Mouse (Mus musculus) thymus, adult 2 months (tissue): Measurements from ENCODE around the gene Ifi44. TPM values are rescaled to one million over a fixed set of nuclear protein-coding genes. Genes with fewer than 3 reads are reported as not detected.

ENCODE experiments used
- DNase-seq: peaks from one replicate; pipeline ENCODE4 v3.0.0; 2021
- H3K27ac ChIP-seq: fragments of 200-500 bp; 2 replicates; pipeline ENCODE4 v1.5.1; 2012; ENCODE audit warnings: low read length, control low read depth; ENCODE audit not compliant: control insufficient read depth, insufficient read depth
- H3K27me3 ChIP-seq: fragments of 200-500 bp; 2 replicates; pipeline ENCODE4 v1.6.1; 2012; ENCODE audit warnings: mild to moderate bottlenecking, low read length, moderate library complexity, mixed read lengths; ENCODE audit not compliant: control insufficient read depth, insufficient read depth
- H3K36me3 ChIP-seq: fragments of 200-500 bp; 2 replicates; pipeline ENCODE4 v1.6.1; 2012; ENCODE audit warnings: mild to moderate bottlenecking, low read length, moderate library complexity; ENCODE audit not compliant: control insufficient read depth, insufficient read depth
- H3K4me1 ChIP-seq: fragments of 200-500 bp; replicated peaks from 2 replicates; pipeline ENCODE4 v1.6.1; 2012; ENCODE audit warnings: low read length; ENCODE audit not compliant: control insufficient read depth, insufficient read depth
- H3K4me3 ChIP-seq: fragments of 200-500 bp; 2 replicates; pipeline ENCODE4 v1.5.1; 2012; ENCODE audit warnings: mild to moderate bottlenecking, low read length, control low read depth, moderate library complexity; ENCODE audit not compliant: control insufficient read depth, insufficient read depth
- CTCF ChIP-seq: fragments of 200-500 bp; IDR thresholded peaks from 2 replicates; pipeline ENCODE4 v1.5.1; 2012; ENCODE audit warnings: mild to moderate bottlenecking, control low read depth, low read length, moderate library complexity, borderline replicate concordance; ENCODE audit not compliant: control insufficient read depth, poor library complexity, insufficient read depth; ENCODE audit errors: extremely low read depth
- POLR2A ChIP-seq: fragments of 200-500 bp; IDR thresholded peaks from 2 replicates; pipeline ENCODE4 v1.6.1; 2012; ENCODE audit warnings: mild to moderate bottlenecking, low read length, control low read depth, moderate library complexity; ENCODE audit not compliant: control insufficient read depth, poor library complexity, insufficient read depth; ENCODE audit errors: extremely low read depth
- WGBS: fragments of 180-500 bp; shearing (Covaris S2); methylation state at CpG from one replicate; pipeline ENCODE4 v1.1.7; 2018; 5-methylcytosine and 5-hydroxymethylcytosine counted together
- polyA plus RNA-seq: library from polyadenylated mRNA; depleted of rRNA; stranded (reverse); fragments of >200 nt; gene quantifications from 2 replicates; pipeline ENCODE4 v1.2.3, GENCODE M21; 2012; rRNA removed

Ifi44 gene
- polyA plus RNA-seq = 5.7 and 7.5 TPM in 2 replicates

GRCm38 (mm10) chr3:151749737-151750136 lies at the start of gene Ifi44:
TSS of gene Ifi44 (minus strand) at chr3:151749960.
- no peak for DNase-seq
- TF ChIP-seq POLR2A = no peak
- H3K27ac ChIP-seq = no peak within 1 kb of the TSS
- H3K27me3 ChIP-seq = no peaks in the 10 kb centered on the region
- WGBS = 5% methylated on average over 7 of the region's 7 CpGs
- no peak within 1 kb of the TSS for H3K4me3 ChIP-seq
- no peaks in the 10 kb centered on the region for H3K36me3 ChIP-seq
- no peaks in the 10 kb centered on the region for H3K4me1 ChIP-seq

GRCm38 (mm10) chr3:151788622-151789021 lies 38.9 kb upstream of the Ifi44 start:
- H3K4me1 ChIP-seq = no peaks in the 10 kb centered on the region
- DNase-seq = no peak
- H3K27me3 ChIP-seq = no peaks in the 10 kb centered on the region
- no peak overlapping the region for H3K27ac ChIP-seq
- TF ChIP-seq CTCF = no peak
- TF ChIP-seq POLR2A = no peak
- H3K4me3 ChIP-seq = no peak overlapping the region
- 89% methylated on average over 8 of the region's 8 CpGs for WGBS
- H3K36me3 ChIP-seq = no peaks in the 10 kb centered on the region

- no peaks in the 10 kb centered on the region for H3K36me3 ChIP-seq
- TF ChIP-seq POLR2A (no peak), CTCF (no peak)
- H3K27me3 ChIP-seq = no peaks in the 10 kb centered on the region
- H3K4me1 ChIP-seq = no peaks in the 10 kb centered on the region
- 78% methylated on average over 4 of the region's 4 CpGs for WGBS
- no peak overlapping the region for H3K4me3 ChIP-seq
- no peak for DNase-seq
- no peak overlapping the region for H3K27ac ChIP-seq
These were observed 25.3 kb upstream of the Ifi44 start for GRCm38 (mm10) chr3:151775089-151775488.

- 8% methylated on average over 3 of the region's 3 CpGs for WGBS
- peak; percentile 32 for DNase-seq
- H3K36me3 ChIP-seq = no peaks in the 10 kb centered on the region
- TF ChIP-seq POLR2A (no peak), CTCF (no peak)
- no peaks in the 10 kb centered on the region for H3K27me3 ChIP-seq
- H3K4me3 ChIP-seq = no peak overlapping the region
- no peaks in the 10 kb centered on the region for H3K4me1 ChIP-seq
- H3K27ac ChIP-seq = no peak overlapping the region
These were observed 21.3 kb upstream of the Ifi44 start for GRCm38 (mm10) chr3:151771074-151771473.

- no peak for TF ChIP-seq POLR2A
- WGBS = 93% methylated on average over 1 of the region's 1 CpGs
- Histone ChIP-seq H3K4me3 (no peak overlapping the region), H3K36me3 (no peaks in the 10 kb centered on the region), H3K27me3 (no peaks in the 10 kb centered on the region), H3K27ac (no peak overlapping the region), H3K4me1 (no peaks in the 10 kb centered on the region)
- DNase-seq = no peak
These were observed 1.2 kb downstream of the Ifi44 start for GRCm38 (mm10) chr3:151748514-151748913.

GRCm38 (mm10) chr3:151746058-151746457 lies 3.7 kb downstream of the Ifi44 start:
- Histone ChIP-seq H3K27me3 (no peaks in the 10 kb centered on the region), H3K4me1 (no peaks in the 10 kb centered on the region), H3K27ac (no peak overlapping the region), H3K36me3 (no peaks in the 10 kb centered on the region), H3K4me3 (no peak overlapping the region)
- DNase-seq = no peak
- WGBS = 86% methylated on average over 8 of the region's 8 CpGs
- TF ChIP-seq CTCF (no peak), POLR2A (no peak)

GRCm38 (mm10) chr3:151742223-151742622 lies 7.5 kb downstream of the Ifi44 start:
- DNase-seq = no peak
- no peak overlapping the region for H3K4me3 ChIP-seq
- H3K4me1 ChIP-seq = no peaks in the 10 kb centered on the region
- 88% methylated on average over 1 of the region's 1 CpGs for WGBS
- TF ChIP-seq CTCF (no peak), POLR2A (no peak)
- no peak overlapping the region for H3K27ac ChIP-seq
- no peaks in the 10 kb centered on the region for H3K27me3 ChIP-seq
- H3K36me3 ChIP-seq = no peaks in the 10 kb centered on the region

GRCm38 (mm10) chr3:151716246-151716645 lies 33.5 kb downstream of the Ifi44 start:
- H3K27me3 ChIP-seq = no peaks in the 10 kb centered on the region
- H3K36me3 ChIP-seq = no peaks in the 10 kb centered on the region
- no peak for DNase-seq
- TF ChIP-seq CTCF (no peak), POLR2A (no peak)
- 19% methylated on average over 1 of the region's 1 CpGs for WGBS
- H3K27ac ChIP-seq = no peak overlapping the region
- no peak overlapping the region for H3K4me3 ChIP-seq
- H3K4me1 ChIP-seq = no peaks in the 10 kb centered on the region
